Mouse (Mus musculus): ENCODE measurements around the gene Hspbap1. TPM values are rescaled to one million over a fixed set of nuclear protein-coding genes. Genes with fewer than 3 reads are reported as not detected.

Hspbap1 gene
- polyA plus RNA-seq, 1 experiment from 2014 or later: 15.8 TPM

DNA sequence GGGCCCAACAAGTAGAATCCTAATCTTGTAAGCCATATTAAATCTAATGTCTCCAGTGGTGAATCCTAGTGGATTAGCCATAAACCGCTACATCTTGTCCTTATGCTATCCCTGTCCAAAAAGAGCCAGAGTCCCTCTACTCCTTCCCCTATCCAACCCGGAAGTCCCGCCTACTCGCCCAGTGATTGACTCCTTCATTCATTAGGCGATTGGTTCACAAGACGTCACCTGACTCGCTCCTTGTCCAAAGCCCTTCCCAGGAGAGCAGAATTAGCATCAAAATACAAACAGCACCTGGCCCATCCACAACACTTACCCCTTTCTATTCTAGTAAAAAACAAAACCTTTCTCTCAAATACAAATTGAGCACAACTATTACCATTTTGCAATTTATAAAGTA lies 59.8 kb downstream of the Hspbap1 start:
- Histone ChIP-seq H3K36me3 (ENCODE audit: control insufficient read depth, insufficient read depth, low read length) (no peaks in the 10 kb centered on the region), H3K27me3 (ENCODE audit: control insufficient read depth, insufficient read depth, low read length) (no peaks in the 10 kb centered on the region), H3K27ac (ENCODE audit: low read length) (no peak overlapping the region), H3K9ac (replicated peaks; ENCODE audit: low read depth, low read length) (no peak overlapping the region), H3K4me3 (ENCODE audit: low read depth, low read length) (no peak overlapping the region), H3K4me1 (ENCODE audit: control insufficient read depth, insufficient read depth, low read length) (no peaks in the 10 kb centered on the region), H3K4me2 (replicated peaks; ENCODE audit: low read depth, low read length) (no peak overlapping the region), H3K9me3 (ENCODE audit: control insufficient read depth, low read depth, low read length) (no peaks in the 10 kb centered on the region)
- WGBS: 30% methylated on average over 7 of the region's 7 CpGs
- ATAC-seq (ENCODE audit: insufficient number of reproducible peaks, insufficient read depth, low FRiP score, low read depth): no peak

DNA sequence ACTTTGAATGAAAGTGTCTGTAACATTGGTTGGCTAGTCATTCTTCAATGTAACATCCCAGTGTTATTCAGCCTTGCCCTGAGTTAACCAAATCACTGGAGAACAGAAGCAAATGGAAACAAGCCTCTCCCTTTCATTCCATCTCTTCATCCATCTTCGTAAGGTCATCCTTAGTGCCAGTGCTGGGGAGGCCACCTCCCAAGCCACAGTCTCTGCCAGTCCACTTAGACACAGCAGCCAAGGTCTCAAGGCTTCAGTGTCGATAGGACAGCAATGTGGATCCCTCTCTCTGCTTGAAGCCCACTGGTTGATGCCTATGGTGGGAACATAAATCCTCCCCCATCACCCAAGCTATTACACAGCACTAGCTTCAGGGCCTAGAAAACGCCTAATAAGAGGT lies 62.8 kb downstream of the Hspbap1 start:
- H3K4me2 ChIP-seq (replicated peaks; ENCODE audit: low read depth, low read length): no peak overlapping the region
- no peaks in the 10 kb centered on the region for H3K9me3 ChIP-seq (ENCODE audit: control insufficient read depth, low read depth, low read length)
- H3K4me1 ChIP-seq (ENCODE audit: control insufficient read depth, insufficient read depth, low read length): no peaks in the 10 kb centered on the region
- no peak for ATAC-seq (ENCODE audit: insufficient number of reproducible peaks, insufficient read depth, low FRiP score, low read depth)
- no peak overlapping the region for H3K9ac ChIP-seq (replicated peaks; ENCODE audit: low read depth, low read length)
- H3K27me3 ChIP-seq (ENCODE audit: control insufficient read depth, insufficient read depth, low read length): no peaks in the 10 kb centered on the region
- H3K27ac ChIP-seq (ENCODE audit: low read length): no peak overlapping the region
- no peaks in the 10 kb centered on the region for H3K36me3 ChIP-seq (ENCODE audit: control insufficient read depth, insufficient read depth, low read length)
- 79% methylated on average over 3 of the region's 3 CpGs for WGBS
- no peak overlapping the region for H3K4me3 ChIP-seq (ENCODE audit: low read depth, low read length)

DNA sequence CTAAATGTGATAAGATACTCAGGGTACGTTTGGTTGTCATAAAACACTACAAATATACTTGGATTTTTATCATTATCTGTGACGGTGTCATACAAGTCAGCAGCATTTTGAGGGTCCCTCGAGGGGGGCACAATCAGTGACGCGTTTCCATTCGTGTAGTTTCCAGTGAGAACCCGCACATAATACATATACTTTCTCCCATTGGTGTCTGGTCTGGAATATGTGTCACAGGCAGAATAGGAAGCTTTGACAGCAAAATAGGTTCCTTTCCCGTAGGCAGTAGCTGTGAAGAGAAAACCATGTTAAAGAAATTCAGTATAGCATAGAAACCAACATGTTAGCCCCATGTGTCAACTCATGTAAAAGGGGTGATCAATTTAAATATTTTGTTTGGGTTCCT lies 64.5 kb downstream of the Hspbap1 start:
- no peak overlapping the region for H3K4me2 ChIP-seq (replicated peaks; ENCODE audit: low read depth, low read length)
- H3K36me3 ChIP-seq (ENCODE audit: control insufficient read depth, insufficient read depth, low read length): no peaks in the 10 kb centered on the region
- 89% methylated on average over 8 of the region's 8 CpGs for WGBS
- H3K27me3 ChIP-seq (ENCODE audit: control insufficient read depth, insufficient read depth, low read length): no peaks in the 10 kb centered on the region
- no peak overlapping the region for H3K4me3 ChIP-seq (ENCODE audit: low read depth, low read length)
- no peak overlapping the region for H3K27ac ChIP-seq (ENCODE audit: low read length)
- no peak for ATAC-seq (ENCODE audit: insufficient number of reproducible peaks, insufficient read depth, low FRiP score, low read depth)
- H3K4me1 ChIP-seq (ENCODE audit: control insufficient read depth, insufficient read depth, low read length): no peaks in the 10 kb centered on the region
- H3K9me3 ChIP-seq (ENCODE audit: control insufficient read depth, low read depth, low read length): no peaks in the 10 kb centered on the region
- no peak overlapping the region for H3K9ac ChIP-seq (replicated peaks; ENCODE audit: low read depth, low read length)

DNA sequence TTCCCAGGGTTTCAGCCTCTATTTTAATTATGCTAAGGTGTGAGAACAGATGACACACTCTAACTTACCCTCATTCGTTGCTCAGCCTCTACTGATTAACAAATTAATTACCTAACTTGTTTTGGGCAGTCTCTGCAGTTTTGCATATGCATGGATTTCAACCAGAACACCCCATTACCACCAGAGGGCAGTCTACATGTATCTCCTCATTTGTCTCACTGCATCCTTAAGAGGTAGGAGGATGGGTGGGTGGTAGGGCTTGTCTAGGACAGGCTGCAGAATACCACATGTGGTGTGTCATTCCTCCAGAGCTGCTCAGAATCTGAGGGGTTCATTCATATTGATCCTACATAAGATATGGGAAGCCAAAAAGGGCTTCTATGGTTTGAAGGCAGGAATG lies 69.5 kb downstream of the Hspbap1 start:
- H3K4me3 ChIP-seq (ENCODE audit: low read depth, low read length): no peak overlapping the region
- H3K36me3 ChIP-seq (ENCODE audit: control insufficient read depth, insufficient read depth, low read length): no peaks in the 10 kb centered on the region
- no peaks in the 10 kb centered on the region for H3K27me3 ChIP-seq (ENCODE audit: control insufficient read depth, insufficient read depth, low read length)
- H3K4me2 ChIP-seq (replicated peaks; ENCODE audit: low read depth, low read length): no peak overlapping the region
- ATAC-seq (ENCODE audit: insufficient number of reproducible peaks, insufficient read depth, low FRiP score, low read depth): no peak
- H3K27ac ChIP-seq (ENCODE audit: low read length): no peak overlapping the region
- no peaks in the 10 kb centered on the region for H3K9me3 ChIP-seq (ENCODE audit: control insufficient read depth, low read depth, low read length)
- no peaks in the 10 kb centered on the region for H3K4me1 ChIP-seq (ENCODE audit: control insufficient read depth, insufficient read depth, low read length)
- WGBS: 35% methylated on average over 1 of the region's 1 CpGs
- H3K9ac ChIP-seq (replicated peaks; ENCODE audit: low read depth, low read length): no peak overlapping the region

DNA sequence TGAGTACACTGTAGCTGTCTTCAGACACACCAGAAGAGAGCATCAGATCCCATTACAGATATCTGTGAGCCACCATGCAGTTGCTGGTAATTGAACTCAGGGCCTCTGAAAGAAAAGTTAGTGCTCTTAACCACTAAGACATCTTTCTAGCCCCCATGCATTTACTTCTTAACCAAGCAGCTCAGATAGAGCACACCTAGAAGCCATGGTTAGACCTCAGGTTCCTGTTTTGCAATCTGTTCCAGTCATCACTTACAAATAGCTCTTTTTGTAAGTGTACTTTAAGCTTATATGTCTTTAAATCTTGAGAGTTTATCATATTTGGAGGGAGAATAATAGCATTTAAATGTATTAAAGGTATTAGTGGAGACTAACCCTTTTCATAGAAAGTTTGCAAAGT lies 77.0 kb downstream of the Hspbap1 start:
- H3K4me2 ChIP-seq (replicated peaks; ENCODE audit: low read depth, low read length): no peak overlapping the region
- no peaks in the 10 kb centered on the region for H3K36me3 ChIP-seq (ENCODE audit: control insufficient read depth, insufficient read depth, low read length)
- no peaks in the 10 kb centered on the region for H3K27me3 ChIP-seq (ENCODE audit: control insufficient read depth, insufficient read depth, low read length)
- H3K4me3 ChIP-seq (ENCODE audit: low read depth, low read length): no peak overlapping the region
- no peak overlapping the region for H3K9ac ChIP-seq (replicated peaks; ENCODE audit: low read depth, low read length)
- ATAC-seq (ENCODE audit: insufficient number of reproducible peaks, insufficient read depth, low FRiP score, low read depth): no peak
- H3K9me3 ChIP-seq (ENCODE audit: control insufficient read depth, low read depth, low read length): no peaks in the 10 kb centered on the region
- H3K4me1 ChIP-seq (ENCODE audit: control insufficient read depth, insufficient read depth, low read length): no peaks in the 10 kb centered on the region
- H3K27ac ChIP-seq (ENCODE audit: low read length): no peak overlapping the region

DNA sequence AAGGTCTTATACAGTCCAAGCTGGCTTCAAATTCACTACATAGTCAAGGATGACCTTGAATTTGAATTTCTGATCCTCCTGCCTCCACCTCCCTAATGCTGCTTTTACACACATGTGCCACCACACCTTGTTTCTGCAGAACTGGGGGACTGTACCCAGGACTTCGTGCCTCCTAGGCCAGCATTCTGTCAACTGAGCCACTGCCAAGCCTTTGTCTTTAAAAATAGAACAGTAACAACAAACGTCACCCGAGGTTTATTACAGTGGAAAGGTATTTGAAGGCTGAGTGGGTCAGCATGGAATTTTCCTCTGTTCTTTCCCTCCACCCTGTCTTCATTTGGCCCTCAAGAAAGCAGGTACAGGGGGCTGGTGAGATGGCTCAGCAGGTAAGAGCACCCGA lies 85.7 kb downstream of the Hspbap1 start:
- no peak overlapping the region for H3K4me3 ChIP-seq (ENCODE audit: low read depth, low read length)

DNA sequence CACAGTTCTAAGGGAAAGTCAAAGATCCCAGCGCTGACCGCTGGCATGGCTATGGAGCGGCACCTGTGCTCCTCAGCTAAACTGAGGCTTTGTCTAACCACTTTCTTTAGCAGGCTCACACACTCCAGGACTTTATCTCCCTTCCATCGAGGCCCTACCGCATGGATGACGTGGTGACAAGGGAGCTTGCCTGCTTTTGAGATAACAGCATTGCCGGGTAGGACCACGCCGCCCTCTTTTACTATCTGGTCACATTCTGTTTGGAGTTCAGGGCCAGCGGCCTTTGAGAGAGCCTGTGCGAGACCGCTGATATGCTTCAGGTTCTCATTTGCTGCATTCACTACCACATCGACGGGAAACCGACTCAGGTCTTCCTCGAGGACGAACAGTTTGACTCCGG lies 86.6 kb downstream of the Hspbap1 start:
- Histone ChIP-seq H3K4me2 (replicated peaks; ENCODE audit: low read depth, low read length) (no peak overlapping the region), H3K4me1 (ENCODE audit: control insufficient read depth, insufficient read depth, low read length) (no peaks in the 10 kb centered on the region), H3K27ac (ENCODE audit: low read length) (no peak overlapping the region), H3K27me3 (ENCODE audit: control insufficient read depth, insufficient read depth, low read length) (no peaks in the 10 kb centered on the region), H3K9ac (replicated peaks; ENCODE audit: low read depth, low read length) (no peak overlapping the region), H3K4me3 (ENCODE audit: low read depth, low read length) (no peak overlapping the region), H3K36me3 (ENCODE audit: control insufficient read depth, insufficient read depth, low read length) (no peaks in the 10 kb centered on the region), H3K9me3 (ENCODE audit: control insufficient read depth, low read depth, low read length) (no peaks in the 10 kb centered on the region)
- no peak for ATAC-seq (ENCODE audit: insufficient number of reproducible peaks, insufficient read depth, low FRiP score, low read depth)
- WGBS: 88% methylated on average over 18 of the region's 18 CpGs

More for the DNA sequence above, 85.7 kb downstream of the Hspbap1 start:
- no peaks in the 10 kb centered on the region for H3K9me3 ChIP-seq (ENCODE audit: control insufficient read depth, low read depth, low read length)
- H3K27me3 ChIP-seq (ENCODE audit: control insufficient read depth, insufficient read depth, low read length): no peaks in the 10 kb centered on the region
- H3K27ac ChIP-seq (ENCODE audit: low read length): no peak overlapping the region
- no peak overlapping the region for H3K4me2 ChIP-seq (replicated peaks; ENCODE audit: low read depth, low read length)
- H3K9ac ChIP-seq (replicated peaks; ENCODE audit: low read depth, low read length): no peak overlapping the region
- H3K36me3 ChIP-seq (ENCODE audit: control insufficient read depth, insufficient read depth, low read length): no peaks in the 10 kb centered on the region
- WGBS: 86% methylated on average over 4 of the region's 4 CpGs
- no peaks in the 10 kb centered on the region for H3K4me1 ChIP-seq (ENCODE audit: control insufficient read depth, insufficient read depth, low read length)
- no peak for ATAC-seq (ENCODE audit: insufficient number of reproducible peaks, insufficient read depth, low FRiP score, low read depth)

DNA sequence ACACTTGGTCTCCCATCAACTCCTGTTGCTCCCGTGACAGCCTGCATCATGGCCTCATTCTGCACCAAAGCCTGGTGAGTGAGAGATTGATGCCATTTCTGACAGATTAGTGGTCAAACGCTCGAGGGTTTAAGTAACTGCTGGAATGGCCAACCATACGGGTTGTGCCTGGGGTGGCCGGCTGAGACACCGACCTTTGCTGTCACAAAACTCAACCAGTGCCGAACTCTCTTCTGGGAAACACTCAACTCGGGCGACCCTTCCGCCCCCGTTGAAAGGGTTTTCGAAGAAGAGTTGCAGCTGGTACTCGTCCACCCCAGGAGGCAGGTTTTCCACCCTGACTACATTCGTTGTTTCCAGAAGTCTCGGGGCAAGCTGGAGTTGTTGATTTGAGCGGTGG lies 90.1 kb downstream of the Hspbap1 start:
- Histone ChIP-seq H3K9ac (replicated peaks; ENCODE audit: low read depth, low read length) (no peak overlapping the region), H3K4me1 (ENCODE audit: control insufficient read depth, insufficient read depth, low read length) (no peaks in the 10 kb centered on the region), H3K27ac (ENCODE audit: low read length) (no peak overlapping the region), H3K9me3 (ENCODE audit: control insufficient read depth, low read depth, low read length) (no peaks in the 10 kb centered on the region), H3K27me3 (ENCODE audit: control insufficient read depth, insufficient read depth, low read length) (no peaks in the 10 kb centered on the region), H3K4me3 (ENCODE audit: low read depth, low read length) (no peak overlapping the region), H3K36me3 (ENCODE audit: control insufficient read depth, insufficient read depth, low read length) (no peaks in the 10 kb centered on the region), H3K4me2 (replicated peaks; ENCODE audit: low read depth, low read length) (no peak overlapping the region)
- 50% methylated on average over 16 of the region's 16 CpGs for WGBS
- ATAC-seq (ENCODE audit: insufficient number of reproducible peaks, insufficient read depth, low FRiP score, low read depth): no peak

DNA sequence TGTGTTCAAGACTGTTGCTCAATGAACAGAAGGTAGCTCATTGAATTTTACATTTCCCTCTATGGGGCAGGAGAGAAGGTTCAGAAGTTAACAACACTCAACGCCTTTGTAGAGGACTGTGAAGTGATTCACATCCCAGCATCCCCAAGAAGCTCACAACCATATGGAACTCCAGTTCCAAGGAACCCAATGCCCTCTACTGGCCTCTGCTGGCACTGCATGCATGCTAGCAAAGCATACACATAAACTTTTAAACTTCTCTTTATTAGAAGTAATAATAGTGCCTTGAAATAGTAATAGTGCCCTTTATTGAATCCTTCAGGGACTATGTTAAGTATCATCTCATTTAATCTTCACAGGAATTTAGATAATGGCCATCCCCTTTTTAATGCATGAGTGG lies 91.9 kb downstream of the Hspbap1 start:
- no peak for ATAC-seq (ENCODE audit: insufficient number of reproducible peaks, insufficient read depth, low FRiP score, low read depth)
- 90% methylated on average over 1 of the region's 1 CpGs for WGBS
- no peaks in the 10 kb centered on the region for H3K36me3 ChIP-seq (ENCODE audit: control insufficient read depth, insufficient read depth, low read length)

More for the DNA sequence above, 91.9 kb downstream of the Hspbap1 start:
- Histone ChIP-seq H3K9me3 (ENCODE audit: control insufficient read depth, low read depth, low read length) (no peaks in the 10 kb centered on the region), H3K4me2 (replicated peaks; ENCODE audit: low read depth, low read length) (no peak overlapping the region), H3K27ac (ENCODE audit: low read length) (no peak overlapping the region), H3K4me3 (ENCODE audit: low read depth, low read length) (no peak overlapping the region), H3K9ac (replicated peaks; ENCODE audit: low read depth, low read length) (no peak overlapping the region), H3K27me3 (ENCODE audit: control insufficient read depth, insufficient read depth, low read length) (no peaks in the 10 kb centered on the region), H3K4me1 (ENCODE audit: control insufficient read depth, insufficient read depth, low read length) (no peaks in the 10 kb centered on the region)

Measured in stomach, embryonic 14.5 days (tissue).